Mouse (Mus musculus) lung, embryonic 16.5 days (tissue): Measurements from ENCODE around the gene Cep72. TPM values are rescaled to one million over a fixed set of nuclear protein-coding genes. Genes with fewer than 3 reads are reported as not detected.

Source experiments
- ATAC-seq: fragments of 200-750 bp; cut with Nextera tagmentation; 2 replicates; pipeline ENCODE4 v1.8.0; 2017; ENCODE audit warnings: low read depth, mild to moderate bottlenecking, moderate library complexity
- H3K27ac ChIP-seq: fragments of 300-500 bp; sonication (generic); 2 replicates; pipeline ENCODE4 v1.5.1; 2014; ENCODE audit warnings: mild to moderate bottlenecking, control low read depth, low read length
- H3K27me3 ChIP-seq: fragments of 300-500 bp; sonication (generic); 2 replicates; pipeline ENCODE4 v1.6.1; 2014; ENCODE audit warnings: low read depth, low read length, mixed read lengths; ENCODE audit not compliant: control insufficient read depth, insufficient read depth
- H3K36me3 ChIP-seq: fragments of 300-500 bp; sonication (generic); 2 replicates; pipeline ENCODE4 v1.6.1; 2014; ENCODE audit warnings: low read length; ENCODE audit not compliant: control insufficient read depth, insufficient read depth
- H3K4me1 ChIP-seq: fragments of 300-500 bp; sonication (generic); replicated peaks from 2 replicates; pipeline ENCODE4 v1.6.1; 2014; ENCODE audit warnings: low read length, mixed read lengths; ENCODE audit not compliant: control insufficient read depth, insufficient read depth
- H3K4me2 ChIP-seq: fragments of 300-500 bp; sonication (generic); 2 replicates; pipeline ENCODE4 v1.6.1; 2014; ENCODE audit warnings: low read depth, low read length, control low read depth
- H3K4me3 ChIP-seq: fragments of 300-500 bp; sonication (generic); 2 replicates; pipeline ENCODE4 v1.5.1; 2014; ENCODE audit warnings: mild to moderate bottlenecking, low read length, control low read depth
- H3K9ac ChIP-seq: fragments of 300-500 bp; sonication (generic); 2 replicates; pipeline ENCODE4 v1.6.1; 2014; ENCODE audit warnings: low read length, control low read depth
- H3K9me3 ChIP-seq: fragments of 300-500 bp; sonication (generic); 2 replicates; pipeline ENCODE4 v1.6.1; 2016; ENCODE audit warnings: low read length; ENCODE audit not compliant: control insufficient read depth
- WGBS: fragments of 180-500 bp; shearing (Covaris S2); extraction: QIAGEN DNeasy Blood & Tissue Kit; methylation state at CpG from one replicate; pipeline ENCODE4 v1.1.7; 2014; 5-methylcytosine and 5-hydroxymethylcytosine counted together
- polyA plus RNA-seq: library from polyadenylated mRNA; unstranded; fragments of >200 nt; fragmentation: Nextera tagmentation; extraction: Ambion mirVana; gene quantifications from 2 replicates; pipeline ENCODE4 v1.2.1, GENCODE M21; 2015

Cep72 gene
- polyA plus RNA-seq, 1 experiment from 2014 or later = 15.8 TPM

DNA sequence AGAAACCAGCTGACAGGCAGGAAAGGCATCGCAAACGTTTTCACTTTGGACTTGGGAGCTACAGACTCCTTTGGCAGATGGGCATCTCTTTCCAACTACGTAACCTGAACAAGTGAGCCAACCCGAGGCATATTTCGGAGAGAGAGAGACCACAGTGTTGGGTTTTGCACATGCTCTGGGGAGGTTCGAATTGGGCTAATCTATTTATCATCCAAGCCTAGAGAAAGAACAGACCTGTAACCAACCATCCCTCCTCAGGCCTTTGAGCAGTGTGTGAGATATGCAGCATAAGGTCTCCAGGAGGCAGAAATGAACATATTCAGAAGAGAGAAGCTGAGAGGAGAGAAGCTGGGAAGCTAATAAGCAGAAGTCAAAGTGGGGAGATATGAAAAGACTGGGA lies 61.1 kb downstream of the Cep72 start:
- Histone ChIP-seq H3K4me3 (no peak overlapping the region), H3K27me3 (no peaks in the 10 kb centered on the region), H3K4me2 (no peak overlapping the region), H3K9ac (no peak overlapping the region), H3K4me1 (no peaks in the 10 kb centered on the region), H3K9me3 (no peaks in the 10 kb centered on the region), H3K27ac (no peak overlapping the region), H3K36me3 (no peaks in the 10 kb centered on the region)
- 75% methylated on average over 6 of the region's 6 CpGs for WGBS
- no peak for ATAC-seq

DNA sequence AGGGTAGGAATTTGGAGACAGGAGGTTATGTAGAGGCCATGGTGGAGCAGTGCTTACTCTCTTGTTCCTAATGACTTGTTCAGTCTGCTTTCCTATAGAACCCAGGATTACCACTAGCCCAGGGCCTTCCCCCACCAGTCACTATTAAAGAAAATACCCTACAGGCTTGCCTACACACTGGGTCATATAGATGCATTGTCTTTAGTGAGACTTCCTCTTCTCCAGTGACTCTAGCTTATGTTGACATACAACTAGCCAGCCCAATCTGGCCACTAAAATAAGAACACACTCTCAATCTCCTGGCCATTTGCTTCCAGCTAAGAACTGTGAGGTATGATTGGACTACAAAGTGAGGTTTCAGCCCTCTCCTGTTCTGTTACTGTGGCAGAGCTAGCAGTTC lies 61.6 kb downstream of the Cep72 start:
- Histone ChIP-seq H3K9ac (no peak overlapping the region), H3K4me3 (no peak overlapping the region), H3K36me3 (no peaks in the 10 kb centered on the region), H3K9me3 (no peaks in the 10 kb centered on the region), H3K4me2 (no peak overlapping the region), H3K27me3 (no peaks in the 10 kb centered on the region), H3K4me1 (no peaks in the 10 kb centered on the region), H3K27ac (no peak overlapping the region)
- ATAC-seq = no peak

DNA sequence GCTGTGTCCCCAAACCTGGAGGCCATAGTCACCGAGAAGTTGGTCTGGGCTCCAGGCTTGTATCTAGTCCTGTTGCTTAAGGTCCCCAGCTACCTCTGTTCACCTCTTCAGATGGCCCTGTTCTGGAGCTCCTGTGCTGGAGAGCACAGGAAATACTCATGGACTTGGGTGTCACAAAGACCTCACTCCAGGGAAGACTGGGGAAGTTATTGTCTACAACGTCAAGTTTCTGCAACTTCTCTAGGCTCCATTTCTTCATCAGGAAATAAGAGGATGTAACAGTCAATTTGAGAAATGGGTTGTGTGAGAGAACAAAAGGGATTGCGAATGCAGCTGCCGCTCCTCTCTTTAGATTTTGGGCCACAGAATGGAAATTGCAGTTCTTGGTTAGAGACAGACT lies 65.6 kb downstream of the Cep72 start:
- no peak overlapping the region for H3K27ac ChIP-seq
- no peak overlapping the region for H3K9ac ChIP-seq
- no peak overlapping the region for H3K4me3 ChIP-seq
- H3K36me3 ChIP-seq = no peaks in the 10 kb centered on the region
- no peak overlapping the region for H3K4me2 ChIP-seq
- H3K9me3 ChIP-seq = no peaks in the 10 kb centered on the region
- ATAC-seq = no peak
- no peaks in the 10 kb centered on the region for H3K27me3 ChIP-seq
- WGBS = 70% methylated on average over 4 of the region's 4 CpGs
- H3K4me1 ChIP-seq = no peaks in the 10 kb centered on the region

DNA sequence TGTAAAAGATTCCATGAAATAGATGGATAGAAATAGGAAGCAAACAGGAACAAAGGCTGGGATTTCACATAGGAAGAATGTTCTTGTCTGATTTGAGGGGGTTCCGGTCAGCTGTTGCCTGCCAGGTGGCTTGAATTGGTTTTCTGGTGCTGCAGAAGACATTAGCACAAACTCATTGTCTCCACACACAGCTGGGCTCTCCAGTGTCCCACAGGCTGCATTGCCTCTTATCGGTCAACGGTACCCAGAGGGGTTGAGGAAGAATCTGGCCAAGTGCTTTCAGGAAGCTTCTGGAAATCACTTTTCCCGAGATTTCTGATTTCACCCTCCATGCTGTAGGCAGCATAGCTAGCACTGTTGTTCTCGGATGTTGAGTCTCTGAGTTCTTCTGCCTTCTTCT lies 70.8 kb downstream of the Cep72 start:
- no peaks in the 10 kb centered on the region for H3K9me3 ChIP-seq
- H3K4me2 ChIP-seq = no peak overlapping the region
- H3K36me3 ChIP-seq = no peaks in the 10 kb centered on the region
- no peak overlapping the region for H3K27ac ChIP-seq
- H3K4me3 ChIP-seq = no peak overlapping the region
- no peak overlapping the region for H3K9ac ChIP-seq
- no peaks in the 10 kb centered on the region for H3K4me1 ChIP-seq
- H3K27me3 ChIP-seq = no peaks in the 10 kb centered on the region
- no peak for ATAC-seq
- 74% methylated on average over 5 of the region's 5 CpGs for WGBS

DNA sequence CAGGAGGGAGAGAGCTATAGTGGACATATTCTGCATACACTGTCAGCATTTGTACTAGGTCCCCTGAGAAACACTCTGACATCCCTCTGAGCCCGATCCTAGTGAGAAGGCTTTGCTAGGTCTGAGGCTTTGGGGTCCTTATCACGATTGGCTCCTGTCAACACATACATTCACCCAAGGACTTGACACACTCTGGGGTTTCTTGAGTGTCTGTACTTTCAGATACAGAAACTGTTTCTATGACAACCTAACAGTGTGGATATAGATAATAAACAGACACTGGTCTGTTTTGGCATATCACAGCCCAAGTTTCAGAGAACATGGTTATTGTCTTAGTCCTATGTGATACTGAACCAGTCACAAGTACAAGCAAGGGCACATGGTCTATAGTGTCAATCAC lies 71.3 kb downstream of the Cep72 start:
- Histone ChIP-seq H3K4me1 (no peaks in the 10 kb centered on the region), H3K36me3 (no peaks in the 10 kb centered on the region), H3K27ac (no peak overlapping the region), H3K9me3 (no peaks in the 10 kb centered on the region), H3K4me2 (no peak overlapping the region), H3K27me3 (no peaks in the 10 kb centered on the region), H3K9ac (no peak overlapping the region), H3K4me3 (no peak overlapping the region)
- no peak for ATAC-seq
- 33% methylated on average over 2 of the region's 2 CpGs for WGBS

DNA sequence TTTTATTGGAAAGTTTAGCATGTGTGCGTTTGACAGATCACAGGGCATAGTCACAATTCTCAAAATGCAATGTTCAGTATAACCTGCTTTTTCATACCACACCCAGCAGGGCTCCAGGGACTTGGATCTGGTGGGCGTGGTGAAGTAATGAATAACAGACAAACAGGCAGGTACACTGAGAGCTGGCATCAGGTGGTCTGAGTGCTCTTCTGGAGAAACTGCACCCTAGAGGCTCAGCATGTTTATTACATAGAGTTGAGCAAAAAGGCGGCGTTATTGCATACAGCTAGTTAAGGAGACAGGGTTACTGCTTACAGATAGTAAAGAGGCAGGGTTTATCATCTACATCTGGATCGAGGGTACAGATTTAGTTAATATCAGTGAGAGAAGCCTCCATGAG lies 71.8 kb downstream of the Cep72 start:
- ATAC-seq = no peak
- H3K4me1 ChIP-seq = no peaks in the 10 kb centered on the region
- 76% methylated on average over 5 of the region's 5 CpGs for WGBS

More for the DNA sequence above, 71.8 kb downstream of the Cep72 start:
- Histone ChIP-seq H3K4me2 (no peak overlapping the region), H3K9ac (no peak overlapping the region), H3K27ac (no peak overlapping the region), H3K36me3 (no peaks in the 10 kb centered on the region), H3K9me3 (no peaks in the 10 kb centered on the region), H3K4me3 (no peak overlapping the region), H3K27me3 (no peaks in the 10 kb centered on the region)

Other genes with a start within 250 kb of the Cep72 start
- 4.7 and 4.8 TPM in 2 replicates for gene Nkd2, start 214.7 kb downstream of the Cep72 start, polyA plus RNA-seq
- gene Trip13, start 124.5 kb downstream of the Cep72 start, polyA plus RNA-seq = 33.8 and 39.6 TPM in 2 replicates
- gene Brd9, start 124.5 kb downstream of the Cep72 start, polyA plus RNA-seq = 52.2 and 55.3 TPM in 2 replicates
- not detected in 2 replicates for gene Zdhhc11, start 98.4 kb downstream of the Cep72 start, polyA plus RNA-seq
- gene Tppp, start 52.9 kb downstream of the Cep72 start, polyA plus RNA-seq = 1.3 and 1.7 TPM in 2 replicates
- gene Slc9a3, start 59.2 kb upstream of the Cep72 start, polyA plus RNA-seq = not detected in 2 replicates
- 65.8 and 67.2 TPM in 2 replicates for gene Exoc3, start 146.4 kb upstream of the Cep72 start, polyA plus RNA-seq
- 0.57 and 0.70 TPM in 2 replicates for gene Ahrr, start 230.0 kb upstream of the Cep72 start, polyA plus RNA-seq